Mouse (Mus musculus): Measurements from ENCODE around the gene Epm2a. TPM values are rescaled to one million over a fixed set of nuclear protein-coding genes. Genes with fewer than 3 reads are reported as not detected.
A peak's percentile ranks its signal among the peaks of the same experiment; 100 is the strongest.
"Not testable (repeated sequence)": the region's sequence is repeated elsewhere in the genome, so short reads cannot be mapped to it uniquely, and the experiment has no call there.

Gene Epm2a
- polyA plus RNA-seq, 1 experiment from 2014 or later: 0.36 TPM

GRCm38 (mm10) chr10:11322316-11322715, 20.9 kb upstream of the Epm2a start:
- peak; percentile 24 for ATAC-seq (replicated peaks; ENCODE audit: low FRiP score)
- Histone ChIP-seq H3K36me3 (ENCODE audit: control insufficient read depth, insufficient read depth, low read length) (no peaks in the 10 kb centered on the region), H3K27me3 (replicated peaks; ENCODE audit: control insufficient read depth, insufficient read depth, low read length) (no peaks in the 10 kb centered on the region), H3K4me1 (replicated peaks; ENCODE audit: control insufficient read depth, insufficient read depth, low read length) (peaks cover 9% of the 10 kb centered on the region), H3K9me3 (ENCODE audit: control insufficient read depth, low read length) (no peaks in the 10 kb centered on the region), H3K4me3 (ENCODE audit: low read depth, low read length) (no peak overlapping the region), H3K27ac (ENCODE audit: low read depth, low read length) (no peak overlapping the region), H3K9ac (ENCODE audit: low read depth, low read length) (no peak overlapping the region), H3K4me2 (no peak overlapping the region)
- WGBS: 48% methylated on average over 7 of the region's 7 CpGs
- DNase-seq (ENCODE audit: low spot score): no peak

DNA sequence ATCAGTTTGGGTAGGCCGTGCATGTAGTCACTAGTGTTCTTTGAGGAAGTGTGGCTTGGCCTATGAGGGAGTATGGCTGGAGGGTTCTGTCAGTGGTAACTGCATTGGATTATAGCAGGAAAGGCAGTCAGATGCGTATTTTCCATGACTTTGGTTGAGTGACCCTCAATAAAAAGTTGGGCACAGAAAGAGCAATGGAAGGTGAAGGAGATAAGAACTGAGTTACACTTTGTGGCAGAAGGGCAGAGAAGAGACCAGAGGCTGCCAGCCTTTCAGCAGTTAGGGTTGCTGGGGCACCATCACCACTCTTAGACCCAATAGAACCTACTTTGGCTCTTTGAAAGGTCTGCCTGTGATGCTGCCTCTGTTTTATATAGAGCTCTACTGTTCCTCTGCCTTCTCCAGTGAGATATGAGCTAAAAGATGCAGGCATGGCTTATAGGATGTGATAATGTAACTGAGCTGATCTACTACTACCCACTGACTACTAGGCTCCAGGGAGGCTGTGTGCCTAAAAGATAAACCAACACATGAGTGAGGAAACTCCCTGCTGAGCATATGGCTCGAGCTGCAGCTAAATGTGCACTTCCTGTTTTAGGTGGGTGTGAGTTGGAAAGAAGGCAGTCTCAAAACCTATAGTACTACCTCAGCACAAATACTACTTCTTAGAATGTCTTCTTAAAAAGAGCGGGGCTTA, 19.9 kb upstream of the Epm2a start:
- Histone ChIP-seq H3K27ac (ENCODE audit: low read depth, low read length) (peak overlapping the region; percentile 83), H3K9ac (ENCODE audit: low read depth, low read length) (no peak overlapping the region), H3K9me3 (ENCODE audit: control insufficient read depth, low read length) (no peaks in the 10 kb centered on the region), H3K4me2 (peak overlapping the region; percentile 2; the same call in 1 of the 2 replicates), H3K36me3 (ENCODE audit: control insufficient read depth, insufficient read depth, low read length) (no peaks in the 10 kb centered on the region), H3K4me3 (ENCODE audit: low read depth, low read length) (no peak overlapping the region), H3K4me1 (replicated peaks; ENCODE audit: control insufficient read depth, insufficient read depth, low read length) (peaks cover 9% of the 10 kb centered on the region), H3K27me3 (replicated peaks; ENCODE audit: control insufficient read depth, insufficient read depth, low read length) (no peaks in the 10 kb centered on the region)
- ATAC-seq (replicated peaks; ENCODE audit: low FRiP score) (peak; percentile 99), DNase-seq (ENCODE audit: low spot score) (peak; percentile 38)
- 58% methylated on average over 4 of the region's 4 CpGs for WGBS

DNA sequence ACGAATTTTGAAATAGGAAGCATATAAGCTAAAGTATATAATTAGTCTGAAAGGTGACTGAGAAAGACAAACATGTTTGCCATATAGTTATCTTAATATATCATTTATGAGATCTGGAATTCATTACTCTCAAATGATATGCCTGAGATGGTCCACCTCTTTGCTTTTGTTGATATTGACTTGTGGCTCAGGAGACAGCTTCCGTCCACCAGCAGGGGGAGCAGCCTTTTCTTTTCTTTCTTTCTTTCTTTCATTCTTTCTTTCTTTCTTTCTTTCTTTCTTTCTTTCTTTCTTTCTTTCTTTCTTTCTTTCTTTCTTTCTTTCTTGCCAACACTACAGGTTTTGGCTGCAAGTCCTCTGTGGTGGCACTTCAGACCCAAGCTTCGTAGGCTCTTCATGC, 16.7 kb upstream of the Epm2a start:
- H3K9ac ChIP-seq (ENCODE audit: low read depth, low read length): no peak overlapping the region
- ATAC-seq (replicated peaks; ENCODE audit: low FRiP score) (no peak), DNase-seq (ENCODE audit: low spot score) (no peak)
- H3K9me3 ChIP-seq (ENCODE audit: control insufficient read depth, low read length): no peaks in the 10 kb centered on the region
- no peak overlapping the region for H3K4me2 ChIP-seq
- H3K27me3 ChIP-seq (replicated peaks; ENCODE audit: control insufficient read depth, insufficient read depth, low read length): no peaks in the 10 kb centered on the region
- H3K36me3 ChIP-seq (ENCODE audit: control insufficient read depth, insufficient read depth, low read length): no peaks in the 10 kb centered on the region
- H3K4me3 ChIP-seq (ENCODE audit: low read depth, low read length): no peak overlapping the region
- H3K4me1 ChIP-seq (replicated peaks; ENCODE audit: control insufficient read depth, insufficient read depth, low read length): peaks cover 9% of the 10 kb centered on the region
- H3K27ac ChIP-seq (ENCODE audit: low read depth, low read length): no peak overlapping the region
- WGBS: 85% methylated on average over 3 of the region's 3 CpGs

GRCm38 (mm10) chr10:11344536-11345468, 1.6 kb downstream of the Epm2a start:
- Histone ChIP-seq H3K27me3 (replicated peaks; ENCODE audit: control insufficient read depth, insufficient read depth, low read length) (no peaks in the 10 kb centered on the region), H3K4me1 (replicated peaks; ENCODE audit: control insufficient read depth, insufficient read depth, low read length) (no peaks in the 10 kb centered on the region; the same call in none of the 2 replicates), H3K27ac (ENCODE audit: low read depth, low read length) (no peak overlapping the region), H3K9ac (ENCODE audit: low read depth, low read length) (no peak overlapping the region), H3K4me2 (peak overlapping the region; percentile 9; the same call in 1 of the 2 replicates), H3K36me3 (ENCODE audit: control insufficient read depth, insufficient read depth, low read length) (no peaks in the 10 kb centered on the region), H3K9me3 (ENCODE audit: control insufficient read depth, low read length) (no peaks in the 10 kb centered on the region), H3K4me3 (ENCODE audit: low read depth, low read length) (no peak overlapping the region)
- DNase-seq (ENCODE audit: low spot score): no peak
- WGBS: 74% methylated on average over 18 of the region's 18 CpGs
- ATAC-seq (replicated peaks; ENCODE audit: low FRiP score): no peak

GRCm38 (mm10) chr10:11350243-11350974, 7.2 kb downstream of the Epm2a start:
- H3K4me1 ChIP-seq (replicated peaks; ENCODE audit: control insufficient read depth, insufficient read depth, low read length); DNase-seq (ENCODE audit: low spot score); H3K27ac ChIP-seq (ENCODE audit: low read depth, low read length); H3K27me3 ChIP-seq (replicated peaks; ENCODE audit: control insufficient read depth, insufficient read depth, low read length); H3K4me2 ChIP-seq; H3K9ac ChIP-seq (ENCODE audit: low read depth, low read length); H3K9me3 ChIP-seq (ENCODE audit: control insufficient read depth, low read length); H3K36me3 ChIP-seq (ENCODE audit: control insufficient read depth, insufficient read depth, low read length); H3K4me3 ChIP-seq (ENCODE audit: low read depth, low read length): not testable (repeated sequence)
- peak; percentile 75 for ATAC-seq (replicated peaks; ENCODE audit: low FRiP score)
- 65% methylated on average over 3 of the region's 3 CpGs for WGBS

DNA sequence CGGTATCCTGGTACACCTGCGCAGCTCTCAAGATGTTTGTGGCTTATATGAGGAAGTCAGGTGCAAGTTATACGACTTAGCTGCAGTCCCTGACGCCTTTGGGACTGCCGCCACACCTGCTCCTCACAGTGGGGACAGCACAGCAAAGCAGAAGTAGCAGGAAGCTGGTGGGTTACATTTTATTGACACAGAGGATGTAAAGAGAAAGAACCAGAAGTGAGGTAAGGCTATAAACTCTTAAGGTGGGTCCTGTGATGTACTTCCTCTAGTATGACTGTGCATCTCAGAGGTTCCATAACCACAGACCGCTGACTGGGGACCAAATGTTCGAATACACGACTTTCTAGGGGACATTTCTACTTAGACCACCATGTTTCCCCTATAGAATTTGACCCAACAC, 11.4 kb downstream of the Epm2a start:
- Histone ChIP-seq H3K27me3 (replicated peaks; ENCODE audit: control insufficient read depth, insufficient read depth, low read length) (no peaks in the 10 kb centered on the region), H3K9me3 (ENCODE audit: control insufficient read depth, low read length) (no peaks in the 10 kb centered on the region), H3K36me3 (ENCODE audit: control insufficient read depth, insufficient read depth, low read length) (no peaks in the 10 kb centered on the region), H3K9ac (ENCODE audit: low read depth, low read length) (no peak overlapping the region), H3K27ac (ENCODE audit: low read depth, low read length) (no peak overlapping the region), H3K4me3 (ENCODE audit: low read depth, low read length) (no peak overlapping the region), H3K4me2 (no peak overlapping the region), H3K4me1 (replicated peaks; ENCODE audit: control insufficient read depth, insufficient read depth, low read length) (peaks cover 4% of the 10 kb centered on the region)
- DNase-seq (ENCODE audit: low spot score) (no peak), ATAC-seq (replicated peaks; ENCODE audit: low FRiP score) (no peak)
- 76% methylated on average over 7 of the region's 8 CpGs for WGBS

DNA sequence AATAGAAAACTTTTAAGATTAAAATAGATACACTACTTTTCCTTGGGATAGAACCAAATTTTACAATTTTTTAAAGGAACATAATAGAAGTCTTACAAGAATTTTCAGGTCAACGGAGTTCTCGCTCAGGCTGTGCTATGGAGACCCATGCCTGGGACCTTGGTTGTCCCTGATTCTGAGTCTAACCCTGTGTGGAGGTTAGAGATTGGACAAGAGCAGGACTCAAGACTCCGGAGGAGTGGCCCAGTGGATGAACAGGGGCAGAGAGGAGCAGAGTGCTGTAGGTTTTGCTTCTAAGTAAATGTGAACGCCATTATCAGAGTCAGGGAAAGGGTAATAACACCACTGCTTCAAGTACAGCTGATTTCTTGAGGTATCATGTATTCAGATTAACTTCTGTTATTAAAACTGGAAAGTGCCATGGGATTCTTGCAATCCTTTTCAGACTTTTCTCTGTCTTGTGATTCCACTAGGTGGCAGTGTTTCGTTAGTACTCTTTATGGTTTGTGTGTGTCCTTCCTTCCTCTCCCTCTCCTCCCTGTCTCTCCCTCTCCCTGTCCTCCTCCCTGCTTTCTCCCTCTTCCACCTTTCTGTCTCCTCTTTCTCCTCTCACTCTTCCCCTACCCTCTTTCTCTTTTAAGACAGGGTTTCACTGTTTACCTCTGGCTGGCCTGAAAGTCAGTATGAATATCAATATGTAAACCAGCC, 18.9 kb downstream of the Epm2a start:
- no peak for DNase-seq (ENCODE audit: low spot score)
- H3K4me2 ChIP-seq: no peak overlapping the region

GRCm38 (mm10) chr10:11362896-11363487, 19.8 kb downstream of the Epm2a start:
- no peak overlapping the region for H3K27ac ChIP-seq (ENCODE audit: low read depth, low read length)
- ATAC-seq (replicated peaks; ENCODE audit: low FRiP score) (no peak), DNase-seq (ENCODE audit: low spot score) (no peak)
- WGBS: 79% methylated on average over 12 of the region's 12 CpGs
- H3K4me3 ChIP-seq (ENCODE audit: low read depth, low read length): no peak overlapping the region
- H3K27me3 ChIP-seq (replicated peaks; ENCODE audit: control insufficient read depth, insufficient read depth, low read length): no peaks in the 10 kb centered on the region
- no peaks in the 10 kb centered on the region for H3K4me1 ChIP-seq (replicated peaks; ENCODE audit: control insufficient read depth, insufficient read depth, low read length)
- no peaks in the 10 kb centered on the region for H3K9me3 ChIP-seq (ENCODE audit: control insufficient read depth, low read length)
- no peak overlapping the region for H3K9ac ChIP-seq (ENCODE audit: low read depth, low read length)
- no peak overlapping the region for H3K4me2 ChIP-seq
- H3K36me3 ChIP-seq (ENCODE audit: control insufficient read depth, insufficient read depth, low read length): no peaks in the 10 kb centered on the region

More for the DNA sequence above, 18.9 kb downstream of the Epm2a start:
- no peak for ATAC-seq (replicated peaks; ENCODE audit: low FRiP score)
- Histone ChIP-seq H3K27ac (ENCODE audit: low read depth, low read length) (no peak overlapping the region), H3K9ac (ENCODE audit: low read depth, low read length) (no peak overlapping the region), H3K4me1 (replicated peaks; ENCODE audit: control insufficient read depth, insufficient read depth, low read length) (no peaks in the 10 kb centered on the region), H3K36me3 (ENCODE audit: control insufficient read depth, insufficient read depth, low read length) (no peaks in the 10 kb centered on the region), H3K27me3 (replicated peaks; ENCODE audit: control insufficient read depth, insufficient read depth, low read length) (no peaks in the 10 kb centered on the region), H3K4me3 (ENCODE audit: low read depth, low read length) (no peak overlapping the region), H3K9me3 (ENCODE audit: control insufficient read depth, low read length) (no peaks in the 10 kb centered on the region)
- WGBS: 57% methylated on average over 5 of the region's 5 CpGs

All from liver, embryonic 11.5 days (tissue).